Mouse (Mus musculus) ES-E14 (cell line): ENCODE data around the gene Mex3d.

Experiments used
- CHD2 ChIP-seq: IDR thresholded peaks from 2 replicates; pipeline ENCODE4 v1.6.1; 2014; ENCODE audit warnings: mild to moderate bottlenecking, low read depth, low read length, inconsistent platforms
- HCFC1 ChIP-seq: IDR thresholded peaks from 2 replicates; pipeline ENCODE4 v1.6.1; 2012; ENCODE audit warnings: low read length, inconsistent platforms, borderline replicate concordance; ENCODE audit not compliant: insufficient read depth
- MAFK ChIP-seq: IDR thresholded peaks from 2 replicates; pipeline ENCODE4 v1.6.1; 2014; ENCODE audit warnings: mild to moderate bottlenecking, low read depth, low read length, inconsistent platforms; ENCODE audit not compliant: insufficient read depth
- ZC3H11A ChIP-seq: IDR thresholded peaks from 2 replicates; pipeline ENCODE4 v1.6.1; 2012; ENCODE audit warnings: low read depth, mild to moderate bottlenecking, inconsistent platforms, low read length, borderline replicate concordance

DNA sequence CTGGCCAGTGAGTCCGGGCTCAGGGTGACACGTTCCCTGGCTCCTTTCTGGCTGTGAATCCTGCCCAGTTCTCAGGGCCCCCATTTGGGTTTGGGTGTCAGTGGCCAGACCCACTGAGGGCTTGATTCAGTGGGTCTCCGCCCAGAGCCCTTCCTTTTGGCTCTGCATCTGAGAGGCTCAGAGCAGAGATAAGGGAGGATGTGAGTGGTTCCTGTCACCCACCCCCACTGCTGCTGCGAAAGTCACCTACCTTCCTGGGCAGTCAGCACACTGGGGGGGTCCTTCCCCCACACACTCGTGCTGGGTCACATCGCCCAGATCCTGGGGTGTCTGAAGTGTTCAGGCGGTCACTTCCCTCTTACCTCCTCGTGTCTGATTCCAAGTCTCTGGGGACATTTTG lies 34.7 kb downstream of the Mex3d start:
- TF ChIP-seq MAFK = no peak
- no peak for TF ChIP-seq CHD2
- no peak for TF ChIP-seq ZC3H11A
- no peak for TF ChIP-seq HCFC1
